Mouse (Mus musculus) kidney, postnatal 14 days (tissue): Measurements from ENCODE around the gene Gm17949.
"Not testable (repeated sequence)": the region's sequence is repeated elsewhere in the genome, so short reads cannot be mapped to it uniquely, and the experiment has no call there.

Source experiments
- DNase-seq: peaks from one replicate; pipeline ENCODE4 v3.0.0; 2022; ENCODE audit warnings: mixed read lengths

Gene Gm17949

GRCm38 (mm10) chr17:57051679-57052078, 40.4 kb downstream of the Gm17949 start:
- DNase-seq: not testable (repeated sequence)

GRCm38 (mm10) chr17:57056246-57056645, 45.0 kb downstream of the Gm17949 start:
- no peak for DNase-seq

DNA sequence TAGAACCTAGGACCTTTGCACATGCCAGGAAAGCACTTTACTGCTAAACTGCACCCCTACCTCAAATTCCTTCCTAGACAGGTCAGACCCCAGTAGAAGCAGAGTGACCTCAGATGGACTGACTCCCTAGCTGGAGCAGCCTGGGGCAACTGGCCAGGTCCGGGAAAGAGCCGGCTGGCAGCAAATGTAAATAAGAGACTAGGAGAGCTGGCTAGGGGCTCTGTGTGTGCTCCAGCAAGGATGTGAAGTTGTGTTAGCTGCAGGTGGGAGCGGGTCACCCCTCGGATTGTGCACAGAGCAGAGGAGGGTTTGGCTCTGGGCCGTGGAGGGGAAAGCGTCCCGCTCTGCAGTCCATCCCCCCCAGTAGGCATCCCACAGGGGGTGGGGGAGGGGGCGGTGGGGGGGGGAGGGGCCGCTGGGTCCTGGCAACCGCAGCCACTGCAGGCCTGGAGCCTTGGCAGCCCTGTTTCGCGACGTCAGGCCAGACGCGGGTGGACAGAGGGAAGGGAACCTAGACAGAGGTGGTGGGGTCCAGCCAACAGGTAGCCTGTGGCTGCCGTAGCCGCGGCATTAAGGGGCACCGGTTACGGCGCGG, 47.7 kb downstream of the Gm17949 start, which contains the start of gene Crb3:
Crb3 (plus strand) TSS at position 215 of the 595 bp plus-strand sequence.
- DNase-seq: peak; percentile 52

GRCm38 (mm10) chr17:57059486-57059977, 48.3 kb downstream of the Gm17949 start, which contains the start of gene Slc25a23:
Slc25a23 (minus strand) TSS chr17:57059863.
- peak; percentile 84 for DNase-seq

GRCm38 (mm10) chr17:57060231-57060801, 49.0 kb downstream of the Gm17949 start:
- peak; percentile 96 for DNase-seq

DNA sequence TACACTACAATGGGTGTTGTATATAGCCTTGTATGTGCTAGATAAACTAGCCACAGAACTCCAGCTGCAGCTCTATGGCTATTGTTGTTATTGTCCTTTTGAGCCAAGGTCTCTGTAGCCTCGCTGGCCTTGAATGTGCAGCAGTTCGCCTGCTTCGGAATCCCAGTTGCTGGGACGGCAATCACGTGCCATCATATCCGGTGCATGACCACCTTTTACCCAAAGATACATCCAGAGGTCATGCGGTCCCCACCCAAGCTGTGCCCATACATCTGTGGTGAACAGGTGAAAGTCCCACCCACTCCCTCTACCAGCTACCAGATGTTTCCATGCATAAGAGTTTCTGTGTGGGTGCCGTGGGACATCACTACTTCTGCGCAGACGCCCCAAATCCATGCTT, 49.8 kb downstream of the Gm17949 start:
- peak; percentile 21 for DNase-seq

DNA sequence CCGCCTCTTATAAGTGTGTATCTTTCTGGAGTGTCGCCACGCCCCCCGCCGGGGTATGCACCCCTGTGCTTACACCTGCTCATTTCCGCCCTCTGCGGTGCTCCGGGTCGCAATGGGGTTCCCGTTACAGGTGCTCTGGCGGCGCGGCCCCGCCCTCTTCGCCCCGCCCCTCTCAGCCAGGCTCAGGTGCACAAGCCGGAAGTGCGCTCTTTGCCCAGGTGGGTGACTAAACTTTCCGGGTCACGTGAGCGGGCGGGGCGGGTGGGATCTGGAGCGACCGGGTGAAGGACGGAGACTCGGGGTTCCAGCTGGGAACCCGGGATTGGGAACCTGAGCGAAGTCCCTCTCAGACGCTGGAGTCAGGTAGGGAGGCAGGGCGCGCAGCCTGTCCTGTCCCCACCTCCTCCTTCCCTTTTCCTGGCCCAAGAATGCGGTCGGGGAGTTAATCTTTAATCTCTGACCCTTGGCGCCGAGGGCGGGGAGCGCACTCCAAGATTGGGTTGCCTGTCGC, 50.8 kb downstream of the Gm17949 start:
- DNase-seq: peak; percentile 90

GRCm38 (mm10) chr17:57062548-57062947, 51.3 kb downstream of the Gm17949 start:
- DNase-seq: no peak

GRCm38 (mm10) chr17:57063031-57063430, 51.8 kb downstream of the Gm17949 start:
- peak; percentile 44 for DNase-seq

DNA sequence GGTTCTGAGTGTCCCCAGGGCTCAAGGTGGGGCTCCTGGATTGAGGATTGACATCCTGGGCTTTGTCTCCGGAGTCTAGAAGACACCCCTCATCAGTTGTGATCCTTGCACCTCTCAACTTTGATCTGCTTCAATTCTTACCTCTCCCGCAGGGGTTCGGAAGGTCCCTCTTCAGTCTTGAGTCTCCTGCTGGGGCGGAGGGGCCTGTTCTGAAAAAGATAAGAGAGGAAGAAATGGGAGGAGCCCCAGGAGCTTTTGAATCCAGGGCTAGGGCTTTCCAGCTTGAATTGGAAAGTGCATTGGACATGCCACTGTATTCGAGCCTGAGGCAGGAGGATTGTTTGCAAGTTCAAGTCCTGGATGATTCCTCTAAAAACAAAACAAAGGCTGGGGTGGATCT, 55.6 kb downstream of the Gm17949 start:
- DNase-seq: no peak

GRCm38 (mm10) chr17:57070272-57070671, 59.0 kb downstream of the Gm17949 start:
- DNase-seq: no peak

DNA sequence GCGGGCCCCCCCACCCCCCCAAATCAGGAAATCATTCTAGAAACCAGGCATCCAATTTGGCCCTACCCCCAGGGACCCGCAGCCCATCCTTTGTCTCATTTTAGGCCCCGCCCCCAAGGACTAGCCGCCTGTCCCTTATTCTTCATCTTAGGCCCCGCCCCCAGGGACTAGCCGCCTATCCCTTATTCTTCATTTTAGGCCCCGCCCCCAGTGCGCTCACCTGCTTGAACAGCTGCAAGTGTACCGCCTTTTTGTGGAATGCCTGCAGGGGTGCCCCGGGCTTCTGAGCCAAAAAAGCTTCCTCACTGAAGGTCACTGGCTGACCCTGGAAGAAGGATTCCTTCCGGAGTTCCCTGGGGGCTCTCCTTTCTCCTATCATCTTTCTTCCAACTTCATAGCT, 59.4 kb downstream of the Gm17949 start:
- DNase-seq: peak; percentile 53
